Mouse (Mus musculus) forebrain, embryonic 16.5 days (tissue): Measurements from ENCODE around the gene Ern1. TPM values are rescaled to one million over a fixed set of nuclear protein-coding genes. Genes with fewer than 3 reads are reported as not detected.
"Not testable (repeated sequence)": the region's sequence is repeated elsewhere in the genome, so short reads cannot be mapped to it uniquely, and the experiment has no call there.

Source experiments
- ATAC-seq: fragments of 200-750 bp; cut with Nextera tagmentation; 2 replicates; pipeline ENCODE4 v1.8.0; 2017; ENCODE audit warnings: mild to moderate bottlenecking, moderate library complexity
- H3K27ac ChIP-seq: fragments of 300-500 bp; sonication (generic); 2 replicates; pipeline ENCODE4 v1.5.1; 2014; ENCODE audit warnings: low read length, control low read depth
- H3K27me3 ChIP-seq: fragments of 300-500 bp; sonication (generic); replicated peaks from 2 replicates; pipeline ENCODE4 v1.6.1; 2014; ENCODE audit warnings: low read length; ENCODE audit not compliant: control insufficient read depth, insufficient read depth
- H3K36me3 ChIP-seq: fragments of 300-500 bp; sonication (generic); 2 replicates; pipeline ENCODE4 v1.6.1; 2014; ENCODE audit not compliant: control insufficient read depth, insufficient read depth
- H3K4me1 ChIP-seq: fragments of 300-500 bp; sonication (generic); replicated peaks from 2 replicates; pipeline ENCODE4 v1.6.1; 2014; ENCODE audit warnings: low read length; ENCODE audit not compliant: control insufficient read depth, insufficient read depth
- H3K4me2 ChIP-seq: fragments of 300-500 bp; sonication (generic); 2 replicates; pipeline ENCODE4 v1.6.1; 2014; ENCODE audit warnings: mild to moderate bottlenecking, low read length, control low read depth
- H3K4me3 ChIP-seq: fragments of 300-500 bp; sonication (generic); replicated peaks from 2 replicates; pipeline ENCODE4 v1.5.1; 2014; ENCODE audit warnings: mild to moderate bottlenecking, low read length, control low read depth
- H3K9ac ChIP-seq: fragments of 300-500 bp; sonication (generic); replicated peaks from 2 replicates; pipeline ENCODE4 v1.6.1; 2014; ENCODE audit warnings: low read depth, low read length, control low read depth
- H3K9me3 ChIP-seq: fragments of 300-500 bp; sonication (generic); 2 replicates; pipeline ENCODE4 v1.6.1; 2016; ENCODE audit warnings: low read length; ENCODE audit not compliant: control insufficient read depth
- WGBS: fragments of 180-500 bp; shearing (Covaris S2); extraction: QIAGEN DNeasy Blood & Tissue Kit; methylation state at CpG from one replicate; pipeline ENCODE4 v1.1.7; 2014; 5-methylcytosine and 5-hydroxymethylcytosine counted together
- polyA plus RNA-seq: library from polyadenylated mRNA; unstranded; fragments of >200 nt; fragmentation: Nextera tagmentation; extraction: Ambion mirVana; gene quantifications from 2 replicates; pipeline ENCODE4 v1.2.1, GENCODE M21; 2015

Ern1 gene
- polyA plus RNA-seq, 1 experiment from 2014 or later: 6.0 TPM

- Histone ChIP-seq H3K36me3 (no peaks in the 10 kb centered on the region; the same call in 1 of the 2 replicates), H3K9me3 (no peaks in the 10 kb centered on the region), H3K4me2 (no peak overlapping the region), H3K4me3 (no peak overlapping the region), H3K27ac (no peak overlapping the region), H3K27me3 (no peaks in the 10 kb centered on the region), H3K4me1 (no peaks in the 10 kb centered on the region), H3K9ac (no peak overlapping the region)
- WGBS: 90% methylated on average over 2 of the region's 2 CpGs
- ATAC-seq: no peak
Observed at GRCm38 (mm10) chr11:106417860-106418259, 69.8 kb downstream of the Ern1 start.

- no peak overlapping the region for H3K9ac ChIP-seq
- ATAC-seq: no peak
- WGBS: 62% methylated on average over 3 of the region's 3 CpGs
- no peaks in the 10 kb centered on the region for H3K9me3 ChIP-seq
- H3K27ac ChIP-seq: no peak overlapping the region
- H3K4me1 ChIP-seq: no peaks in the 10 kb centered on the region
- H3K4me3 ChIP-seq: no peak overlapping the region
- no peak overlapping the region for H3K4me2 ChIP-seq
- no peaks in the 10 kb centered on the region for H3K27me3 ChIP-seq
- peaks cover 2% of the 10 kb centered on the region; the same call in 1 of the 2 replicates for H3K36me3 ChIP-seq
Observed at GRCm38 (mm10) chr11:106416331-106416730, 71.3 kb downstream of the Ern1 start.

GRCm38 (mm10) chr11:106412641-106413360, 74.9 kb downstream of the Ern1 start:
- no peaks in the 10 kb centered on the region for H3K27me3 ChIP-seq
- H3K4me1 ChIP-seq: no peaks in the 10 kb centered on the region
- 89% methylated on average over 3 of the region's 3 CpGs for WGBS
- no peak for ATAC-seq
- H3K9ac ChIP-seq: no peak overlapping the region
- H3K4me3 ChIP-seq: no peak overlapping the region
- no peak overlapping the region for H3K4me2 ChIP-seq
- H3K36me3 ChIP-seq: peaks cover 2% of the 10 kb centered on the region; the same call in 1 of the 2 replicates
- no peak overlapping the region for H3K27ac ChIP-seq
- H3K9me3 ChIP-seq: no peaks in the 10 kb centered on the region

GRCm38 (mm10) chr11:106411157-106411556, 76.5 kb downstream of the Ern1 start:
- ATAC-seq: no peak
- Histone ChIP-seq H3K4me3 (no peak overlapping the region), H3K9me3 (no peaks in the 10 kb centered on the region), H3K27ac (no peak overlapping the region), H3K9ac (no peak overlapping the region), H3K36me3 (peaks cover 4% of the 10 kb centered on the region), H3K4me1 (no peaks in the 10 kb centered on the region), H3K4me2 (no peak overlapping the region), H3K27me3 (no peaks in the 10 kb centered on the region)
- WGBS: 85% methylated on average over 2 of the region's 2 CpGs

GRCm38 (mm10) chr11:106410507-106410906, 77.1 kb downstream of the Ern1 start:
- peaks cover 4% of the 10 kb centered on the region for H3K36me3 ChIP-seq
- no peak overlapping the region for H3K4me2 ChIP-seq

GRCm38 (mm10) chr11:106410011-106410410, 77.6 kb downstream of the Ern1 start:
- H3K27ac ChIP-seq: no peak overlapping the region
- H3K9me3 ChIP-seq: no peaks in the 10 kb centered on the region
- H3K27me3 ChIP-seq: no peaks in the 10 kb centered on the region
- no peak for ATAC-seq
- H3K9ac ChIP-seq: no peak overlapping the region
- no peak overlapping the region for H3K4me2 ChIP-seq
- no peak overlapping the region for H3K4me3 ChIP-seq
- H3K4me1 ChIP-seq: no peaks in the 10 kb centered on the region
- H3K36me3 ChIP-seq: peaks cover 4% of the 10 kb centered on the region
- 77% methylated on average over 4 of the region's 4 CpGs for WGBS

More at GRCm38 (mm10) chr11:106410507-106410906, 77.1 kb downstream of the Ern1 start:
- Histone ChIP-seq H3K27me3 (no peaks in the 10 kb centered on the region), H3K9me3 (no peaks in the 10 kb centered on the region), H3K4me1 (no peaks in the 10 kb centered on the region), H3K27ac (no peak overlapping the region), H3K9ac (no peak overlapping the region), H3K4me3 (no peak overlapping the region)
- no peak for ATAC-seq
- WGBS: 93% methylated on average over 3 of the region's 3 CpGs

GRCm38 (mm10) chr11:106398481-106398880, 89.2 kb downstream of the Ern1 start:
- Histone ChIP-seq H3K4me2 (no peak overlapping the region), H3K4me3 (no peak overlapping the region), H3K36me3 (peaks cover 9% of the 10 kb centered on the region; the same call in 1 of the 2 replicates), H3K27ac (no peak overlapping the region), H3K4me1 (no peaks in the 10 kb centered on the region), H3K9me3 (no peaks in the 10 kb centered on the region), H3K9ac (no peak overlapping the region), H3K27me3 (no peaks in the 10 kb centered on the region)
- no peak for ATAC-seq
- WGBS: 94% methylated on average over 8 of the region's 8 CpGs

- no peak for ATAC-seq
- H3K36me3 ChIP-seq: peaks cover 6% of the 10 kb centered on the region; the same call in 1 of the 2 replicates
- WGBS: 86% methylated on average over 3 of the region's 3 CpGs
- H3K4me3 ChIP-seq: no peak overlapping the region
- no peak overlapping the region for H3K27ac ChIP-seq
- H3K27me3 ChIP-seq: no peaks in the 10 kb centered on the region
- H3K4me1 ChIP-seq: no peaks in the 10 kb centered on the region
- no peak overlapping the region for H3K9ac ChIP-seq
- H3K4me2 ChIP-seq: no peak overlapping the region
- no peaks in the 10 kb centered on the region for H3K9me3 ChIP-seq
Observed at GRCm38 (mm10) chr11:106397656-106398055, 90.0 kb downstream of the Ern1 start.

GRCm38 (mm10) chr11:106394055-106394454, 93.6 kb downstream of the Ern1 start:
- WGBS: 93% methylated on average over 2 of the region's 2 CpGs
- H3K4me2 ChIP-seq, H3K36me3 ChIP-seq: not testable (repeated sequence)

GRCm38 (mm10) chr11:106393331-106393616, 94.4 kb downstream of the Ern1 start:
- WGBS: 70% methylated on average over 4 of the region's 4 CpGs
- Histone ChIP-seq H3K9ac (no peak overlapping the region), H3K4me3 (no peak overlapping the region), H3K36me3 (no peaks in the 10 kb centered on the region), H3K4me2 (no peak overlapping the region), H3K27ac (no peak overlapping the region), H3K27me3 (no peaks in the 10 kb centered on the region), H3K9me3 (no peaks in the 10 kb centered on the region), H3K4me1 (no peaks in the 10 kb centered on the region)
- no peak for ATAC-seq

More at GRCm38 (mm10) chr11:106394055-106394454, 93.6 kb downstream of the Ern1 start:
- H3K4me1 ChIP-seq, H3K9me3 ChIP-seq, H3K4me3 ChIP-seq, H3K27ac ChIP-seq, H3K27me3 ChIP-seq, ATAC-seq, H3K9ac ChIP-seq: not testable (repeated sequence)
